Mouse (Mus musculus): Measurements from ENCODE around the gene Med25.

DNA sequence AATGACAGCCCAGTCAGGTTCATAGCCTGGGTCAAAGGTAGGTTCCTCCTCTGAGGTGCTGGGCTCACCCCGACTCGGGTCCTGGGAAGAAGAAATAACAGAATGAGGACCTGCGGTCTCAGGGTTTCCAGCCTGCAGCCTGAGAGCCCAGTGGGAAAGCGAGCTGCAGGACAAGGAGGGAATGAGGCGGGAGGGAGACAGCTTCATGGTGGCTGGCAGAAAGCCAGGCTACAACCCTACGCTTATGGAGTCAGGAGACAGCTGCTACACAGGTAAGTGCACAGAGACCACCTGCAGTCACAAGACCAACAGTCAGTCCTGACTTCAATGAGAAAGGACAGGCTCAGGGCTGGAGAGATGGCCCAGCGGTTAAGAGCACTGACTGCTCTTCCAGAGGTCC is 45.7 kb downstream of the Med25 start:
- TF ChIP-seq POLR2A (IDR thresholded peaks at IDR 0.05; ENCODE audit: borderline replicate concordance, extremely low read depth, low read depth, low read length) (no peak), CTCF (IDR thresholded peaks at IDR 0.05; ENCODE audit: insufficient read depth, low read length) (no peak)

All from lung, adult 2 months (tissue).